Mouse (Mus musculus) spleen, adult 2 months (tissue): Measurements from ENCODE around the gene Rps26.
"Not testable (repeated sequence)": the region's sequence is repeated elsewhere in the genome, so short reads cannot be mapped to it uniquely, and the experiment has no call there.

Experiments used
- CTCF ChIP-seq: fragments of 200-500 bp; IDR thresholded peaks from 2 replicates; pipeline ENCODE4 v1.5.1; 2011; ENCODE audit warnings: mild to moderate bottlenecking, inconsistent platforms; ENCODE audit not compliant: insufficient read depth, insufficient read length, insufficient replicate concordance; ENCODE audit errors: extremely low read depth
- POLR2A ChIP-seq: fragments of 200-500 bp; IDR thresholded peaks from 2 replicates; pipeline ENCODE4 v1.6.1; 2011; ENCODE audit warnings: low read depth, low read length, inconsistent platforms

DNA sequence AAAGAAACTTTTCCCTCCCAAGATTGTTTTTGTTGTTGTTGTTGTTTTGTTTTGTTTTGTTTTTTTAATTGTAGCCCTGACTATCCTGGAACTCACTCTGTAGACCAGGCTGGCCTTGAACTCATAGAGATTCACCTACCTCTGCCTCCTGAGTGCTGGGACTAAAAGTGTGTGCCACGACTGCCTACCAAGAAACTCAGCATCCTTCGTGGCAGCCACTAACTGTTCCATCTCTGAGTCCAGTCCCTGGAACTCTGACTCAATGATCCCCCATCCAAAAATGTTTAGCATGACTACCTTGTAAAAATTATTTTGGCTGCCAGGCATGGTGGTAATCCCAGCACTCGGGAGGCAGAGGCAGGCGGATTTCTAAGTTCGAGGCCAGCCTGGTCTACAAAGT, 7.4 kb downstream of the Rps26 start:
- TF ChIP-seq CTCF, POLR2A: not testable (repeated sequence)
